Mouse (Mus musculus): ENCODE measurements at regions not wholly inside any gene's neighbourhood (a gene's known extent, or its start where the extent isn't known, plus 50 kb on each side); places are given as distances from the start of the nearest gene placed in this dataset.

- H3K4me3 ChIP-seq (ENCODE audit: control insufficient read depth in 1 of 2, insufficient read depth in 1 of 2, low read depth in 2 of 2, low read length in 2 of 2): no peak overlapping the region
- no peaks in the 10 kb centered on the region for H3K79me2 ChIP-seq (ENCODE audit: control insufficient read depth, insufficient read depth, low read length, poor library complexity)
- H3K36me3 ChIP-seq (ENCODE audit: control insufficient read depth in 1 of 2, insufficient read depth in 2 of 2, low read length in 2 of 2): no peaks in the 10 kb centered on the region
- no peaks in the 10 kb centered on the region for H3K4me1 ChIP-seq (ENCODE audit: control insufficient read depth in 1 of 2, insufficient read depth in 2 of 2, low read length in 2 of 2)
- H3K9ac ChIP-seq (ENCODE audit: control insufficient read depth, low read depth, low read length, poor library complexity, severe bottlenecking): no peak overlapping the region
- H3K9me3 ChIP-seq (replicated peaks; ENCODE audit: insufficient read depth, low read length): no peaks in the 10 kb centered on the region
- TF ChIP-seq TCF12 (IDR thresholded peaks at IDR 0.05; ENCODE audit: low read depth, low read length): no peak
- no peak for TF ChIP-seq ZMIZ1 (IDR thresholded peaks at IDR 0.05; ENCODE audit: low read depth, low read length)
- TF ChIP-seq MXI1 (IDR thresholded peaks at IDR 0.05; ENCODE audit: low read depth, low read length): no peak
- no peak for TF ChIP-seq ZKSCAN1 (IDR thresholded peaks at IDR 0.05; ENCODE audit: low read depth, low read length)
- no peak for TF ChIP-seq USF1 (IDR thresholded peaks at IDR 0.05; ENCODE audit: low read depth, low read length)
- TF ChIP-seq CHD1 (IDR thresholded peaks at IDR 0.05; ENCODE audit: low read depth, low read length): no peak
- TF ChIP-seq MAZ (IDR thresholded peaks at IDR 0.05; ENCODE audit: low read depth, low read length): no peak
- TF ChIP-seq MAX (IDR thresholded peaks at IDR 0.05; ENCODE audit: low read length): no peak
- TF ChIP-seq ZNF384 (IDR thresholded peaks at IDR 0.05; ENCODE audit: low read depth, low read length): no peak
- TF ChIP-seq GABPA (IDR thresholded peaks at IDR 0.05; ENCODE audit: low read depth, low read length): no peak
- H3K27me3 ChIP-seq (ENCODE audit: control insufficient read depth in 1 of 2, insufficient read depth in 2 of 2, low read length in 2 of 2): peaks cover 0 to 5% of the 10 kb centered on the region in 2 experiments; a peak in 3 of 4 replicates
- no peak overlapping the region for H3K27ac ChIP-seq (ENCODE audit: control insufficient read depth, low read depth, low read length)
- no peak for DNase-seq (ENCODE audit: low read depth, low spot score)
Measured at GRCm38 (mm10) chr12:39685399-39685798, 352.4 kb downstream of the Arl4a start.

GRCm38 (mm10) chr12:39682121-39682520 is 355.7 kb downstream of the Arl4a start:
- Histone ChIP-seq H3K9me3 (replicated peaks; ENCODE audit: insufficient read depth, low read length) (no peaks in the 10 kb centered on the region), H3K27ac (ENCODE audit: control insufficient read depth, low read depth, low read length) (no peak overlapping the region), H3K36me3 (ENCODE audit: control insufficient read depth in 1 of 2, insufficient read depth in 2 of 2, low read length in 2 of 2) (no peaks in the 10 kb centered on the region), H3K79me2 (ENCODE audit: control insufficient read depth, insufficient read depth, low read length, poor library complexity) (no peaks in the 10 kb centered on the region), H3K27me3 (ENCODE audit: control insufficient read depth in 1 of 2, insufficient read depth in 2 of 2, low read length in 2 of 2) (peaks cover 0 to 3% of the 10 kb centered on the region in 2 experiments; a peak in 3 of 4 replicates), H3K9ac (ENCODE audit: control insufficient read depth, low read depth, low read length, poor library complexity, severe bottlenecking) (no peak overlapping the region), H3K4me1 (ENCODE audit: control insufficient read depth in 1 of 2, insufficient read depth in 2 of 2, low read length in 2 of 2) (no peaks in the 10 kb centered on the region), H3K4me3 (ENCODE audit: control insufficient read depth in 1 of 2, insufficient read depth in 1 of 2, low read depth in 2 of 2, low read length in 2 of 2) (no peak overlapping the region)
- DNase-seq (ENCODE audit: low read depth, low spot score): no peak
- TF ChIP-seq TCF12 (IDR thresholded peaks at IDR 0.05; ENCODE audit: low read depth, low read length) (no peak), MAFK (IDR thresholded peaks at IDR 0.05; ENCODE audit: borderline replicate concordance, low read depth, low read length) (no peak), JUND (IDR thresholded peaks at IDR 0.05; ENCODE audit: low read depth, low read length) (no peak), ZMIZ1 (IDR thresholded peaks at IDR 0.05; ENCODE audit: low read depth, low read length) (no peak), MEF2A (IDR thresholded peaks at IDR 0.05; ENCODE audit: extremely low read depth, insufficient replicate concordance, low read depth, low read length, poor library complexity, severe bottlenecking) (no peak), POLR2AphosphoS5 (IDR thresholded peaks at IDR 0.05; ENCODE audit: borderline replicate concordance, low read depth, low read length) (no peak), ELF1 (IDR thresholded peaks at IDR 0.05; ENCODE audit: low read depth, low read length) (no peak)

All from MEL (cell line).